Mouse (Mus musculus): ENCODE measurements around the gene Vmn2r67. TPM values are rescaled to one million over a fixed set of nuclear protein-coding genes. Genes with fewer than 3 reads are reported as not detected.
"Not testable (repeated sequence)": the region's sequence is repeated elsewhere in the genome, so short reads cannot be mapped to it uniquely, and the experiment has no call there.

The Vmn2r67 gene
- total RNA-seq (2012; rRNA removed), result not detected in 2 replicates
- not detected for polyA plus RNA-seq (2012; ENCODE audit: insufficient read depth in 1 of 2, insufficient read length in 2 of 2, low read depth in 1 of 2, low replicate concordance in 2 of 2, missing spikeins in 1 of 2)

GRCm38 (mm10) chr7:85155898-85156297, at the start of gene Vmn2r67:
TSS of gene Vmn2r67 (minus strand) at chr7:85155998.
- DNase-seq (ENCODE audit: low read depth, low spot score), result no peak
- TF ChIP-seq MEF2A (IDR thresholded peaks at IDR 0.05; ENCODE audit: extremely low read depth, insufficient replicate concordance, low read depth, low read length, poor library complexity, severe bottlenecking) (no peak), SMC3 (IDR thresholded peaks at IDR 0.05; ENCODE audit: low read depth, low read length) (no peak), ETS1 (IDR thresholded peaks at IDR 0.05; ENCODE audit: low read depth, low read length) (no peak), ZMIZ1 (IDR thresholded peaks at IDR 0.05; ENCODE audit: low read depth, low read length) (no peak), MAZ (IDR thresholded peaks at IDR 0.05; ENCODE audit: low read depth, low read length) (no peak), CTCF (IDR thresholded peaks at IDR 0.05 in 2 of 3, conservative IDR thresholded peaks at IDR 0.05 in 1 of 3; ENCODE audit: control insufficient read depth in 1 of 3, insufficient read depth in 1 of 3, low read depth in 2 of 3, low read length in 3 of 3, poor library complexity in 1 of 3, severe bottlenecking in 1 of 3) (no peak), POLR2AphosphoS5 (IDR thresholded peaks at IDR 0.05; ENCODE audit: borderline replicate concordance, low read depth, low read length) (no peak), GABPA (IDR thresholded peaks at IDR 0.05; ENCODE audit: low read depth, low read length) (no peak), NRF1 (IDR thresholded peaks at IDR 0.05; ENCODE audit: insufficient read depth, low read depth, low read length, poor library complexity, severe bottlenecking) (no peak), POLR2A (IDR thresholded peaks at IDR 0.05; ENCODE audit: control insufficient read depth in 1 of 2, insufficient read depth in 1 of 2, low read depth in 1 of 2, low read length in 2 of 2, poor library complexity in 1 of 2) (no peak), HCFC1 (IDR thresholded peaks at IDR 0.05; ENCODE audit: low read depth, low read length) (no peak), BHLHE40 (IDR thresholded peaks at IDR 0.05; ENCODE audit: borderline replicate concordance, low read depth, low read length) (no peak)
- H3K9ac ChIP-seq (ENCODE audit: control insufficient read depth, low read depth, low read length, poor library complexity, severe bottlenecking), result no peak within 1 kb of the TSS
- no peak within 1 kb of the TSS for H3K4me3 ChIP-seq (ENCODE audit: control insufficient read depth in 1 of 2, insufficient read depth in 1 of 2, low read depth in 2 of 2, low read length in 2 of 2)
- no peaks in the 10 kb centered on the region for H3K36me3 ChIP-seq (ENCODE audit: control insufficient read depth in 1 of 2, insufficient read depth in 2 of 2, low read length in 2 of 2)
- H3K9me3 ChIP-seq (replicated peaks; ENCODE audit: insufficient read depth, low read length), result no peaks in the 10 kb centered on the region
- H3K4me1 ChIP-seq (ENCODE audit: control insufficient read depth in 1 of 2, insufficient read depth in 2 of 2, low read length in 2 of 2), result no peaks in the 10 kb centered on the region
- no peaks in the 10 kb centered on the region for H3K27me3 ChIP-seq (ENCODE audit: control insufficient read depth in 1 of 2, insufficient read depth in 2 of 2, low read length in 2 of 2)
- no peaks in the 10 kb centered on the region for H3K79me2 ChIP-seq (ENCODE audit: control insufficient read depth, insufficient read depth, low read length, poor library complexity)
- no peak within 1 kb of the TSS for H3K27ac ChIP-seq (ENCODE audit: control insufficient read depth, low read depth, low read length)

GRCm38 (mm10) chr7:85104531-85104930, 51.3 kb downstream of the Vmn2r67 start:
- not testable (repeated sequence) for DNase-seq (ENCODE audit: low read depth, low spot score); H3K4me1 ChIP-seq (ENCODE audit: control insufficient read depth in 1 of 2, insufficient read depth in 2 of 2, low read length in 2 of 2); H3K4me3 ChIP-seq (ENCODE audit: control insufficient read depth in 1 of 2, insufficient read depth in 1 of 2, low read depth in 2 of 2, low read length in 2 of 2); H3K79me2 ChIP-seq (ENCODE audit: control insufficient read depth, insufficient read depth, low read length, poor library complexity); H3K36me3 ChIP-seq (ENCODE audit: control insufficient read depth in 1 of 2, insufficient read depth in 2 of 2, low read length in 2 of 2); H3K27me3 ChIP-seq (ENCODE audit: control insufficient read depth in 1 of 2, insufficient read depth in 2 of 2, low read length in 2 of 2); H3K9me3 ChIP-seq (replicated peaks; ENCODE audit: insufficient read depth, low read length); H3K9ac ChIP-seq (ENCODE audit: control insufficient read depth, low read depth, low read length, poor library complexity, severe bottlenecking); H3K27ac ChIP-seq (ENCODE audit: control insufficient read depth, low read depth, low read length)

Other genes with a start within 250 kb of the Vmn2r67 start
- not detected in 2 replicates for gene Vmn2r65, start 191.9 kb downstream of the Vmn2r67 start, total RNA-seq (2012; rRNA removed)
- gene Vmn2r65, start 191.9 kb downstream of the Vmn2r67 start, polyA plus RNA-seq (2012; ENCODE audit: insufficient read depth in 1 of 2, insufficient read length in 2 of 2, low read depth in 1 of 2, low replicate concordance in 2 of 2, missing spikeins in 1 of 2), result not detected
- gene Vmn2r66, start 143.7 kb downstream of the Vmn2r67 start, total RNA-seq (2012; rRNA removed), result not detected in 2 replicates
- not detected for gene Vmn2r66, start 143.7 kb downstream of the Vmn2r67 start, polyA plus RNA-seq (2012; ENCODE audit: insufficient read depth in 1 of 2, insufficient read length in 2 of 2, low read depth in 1 of 2, low replicate concordance in 2 of 2, missing spikeins in 1 of 2)
- not detected in 2 replicates for gene Vmn2r68, start 81.8 kb upstream of the Vmn2r67 start, total RNA-seq (2012; rRNA removed)
- not detected for gene Vmn2r68, start 81.8 kb upstream of the Vmn2r67 start, polyA plus RNA-seq (2012; ENCODE audit: insufficient read depth in 1 of 2, insufficient read length in 2 of 2, low read depth in 1 of 2, low replicate concordance in 2 of 2, missing spikeins in 1 of 2)

All from MEL (cell line).